Mouse (Mus musculus): Measurements from ENCODE around the gene Lypd3.

DNA sequence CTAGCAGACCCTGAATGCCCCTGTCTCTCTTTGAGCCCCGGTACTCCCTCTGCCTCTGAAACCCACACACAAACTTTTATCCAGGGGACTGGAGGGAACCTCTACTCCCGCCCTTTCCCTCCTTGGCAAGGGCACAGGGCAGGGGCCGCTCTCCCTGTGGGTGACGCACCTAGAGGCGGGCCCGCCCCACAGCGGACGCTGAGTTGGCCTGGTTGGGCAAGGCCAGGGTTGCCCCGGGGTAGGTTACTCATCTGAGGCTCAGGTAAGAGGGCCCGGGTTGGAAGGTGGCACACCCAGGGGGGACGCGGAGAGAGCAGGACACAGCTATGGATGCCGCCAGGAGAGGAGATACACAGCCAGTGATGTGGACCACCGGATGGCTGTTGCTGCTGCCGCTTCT is at the start of gene Lypd3:
- no peak for TF ChIP-seq EP300 (IDR thresholded peaks at IDR 0.05; ENCODE audit: insufficient read depth, low read depth, low read length)
- no peak for TF ChIP-seq CTCF (IDR thresholded peaks at IDR 0.05)
- TF ChIP-seq POLR2A (IDR thresholded peaks at IDR 0.05; ENCODE audit: insufficient read depth, low read depth, low read length): no peak

Measured in heart, adult 2 months (tissue).